Mouse (Mus musculus) intestine, postnatal 0 days (tissue): ENCODE data around the gene Dlk1. TPM values are rescaled to one million over a fixed set of nuclear protein-coding genes. Genes with fewer than 3 reads are reported as not detected.

Experiments
- ATAC-seq: fragments of 200-750 bp; cut with Nextera tagmentation; 2 replicates; pipeline ENCODE4 v1.8.0; 2017; ENCODE audit warnings: mild to moderate bottlenecking, moderate TSS enrichment, moderate library complexity
- H3K27ac ChIP-seq: fragments of 300-500 bp; sonication (generic); 2 replicates; pipeline ENCODE4 v1.5.1; 2014; ENCODE audit warnings: mild to moderate bottlenecking, low read depth, low read length, moderate library complexity
- H3K27me3 ChIP-seq: fragments of 300-500 bp; sonication (generic); replicated peaks from 2 replicates; pipeline ENCODE4 v1.6.1; 2014; ENCODE audit warnings: low read length, mixed read lengths; ENCODE audit not compliant: control insufficient read depth, insufficient read depth
- H3K36me3 ChIP-seq: fragments of 300-500 bp; sonication (generic); 2 replicates; pipeline ENCODE4 v1.6.1; 2014; ENCODE audit warnings: mild to moderate bottlenecking, moderate library complexity; ENCODE audit not compliant: control insufficient read depth, insufficient read depth
- H3K4me1 ChIP-seq: fragments of 300-500 bp; sonication (generic); replicated peaks from 2 replicates; pipeline ENCODE4 v1.6.1; 2014; ENCODE audit warnings: antibody characterized with exemption, low read length, mixed read lengths; ENCODE audit not compliant: control insufficient read depth, insufficient read depth
- H3K4me2 ChIP-seq: fragments of 300-500 bp; sonication (generic); replicated peaks from 2 replicates; pipeline ENCODE4 v1.6.1; 2014; ENCODE audit warnings: low read depth, mild to moderate bottlenecking, moderate library complexity
- H3K4me3 ChIP-seq: fragments of 300-500 bp; sonication (generic); 2 replicates; pipeline ENCODE4 v1.5.1; 2014; ENCODE audit warnings: low read depth, low read length
- H3K9ac ChIP-seq: fragments of 300-500 bp; sonication (generic); 2 replicates; pipeline ENCODE4 v1.6.1; 2014; ENCODE audit warnings: mild to moderate bottlenecking, low read depth, low read length
- H3K9me3 ChIP-seq: fragments of 300-500 bp; sonication (generic); 2 replicates; pipeline ENCODE4 v1.6.1; 2016; ENCODE audit warnings: mixed run types; ENCODE audit not compliant: control insufficient read depth
- CTCF ChIP-seq: sonication (generic); IDR thresholded peaks from 2 replicates; pipeline ENCODE4 v1.5.1; 2016; ENCODE audit warnings: low read depth, mild to moderate bottlenecking, control low read depth, antibody characterized with exemption, moderate library complexity
- WGBS: fragments of 180-500 bp; shearing (Covaris S2); extraction: QIAGEN DNeasy Blood & Tissue Kit; methylation state at CpG from one replicate; pipeline ENCODE4 v1.1.7; 2014; 5-methylcytosine and 5-hydroxymethylcytosine counted together
- polyA plus RNA-seq: library from polyadenylated mRNA; unstranded; fragments of >200 nt; fragmentation: Nextera tagmentation; extraction: Ambion mirVana; gene quantifications from 2 replicates; pipeline ENCODE4 v1.2.1, GENCODE M21; 2015

The Dlk1 gene
- polyA plus RNA-seq, 1 experiment from 2014 or later, result 73.6 TPM

GRCm38 (mm10) chr12:109443276-109443675, 9.3 kb upstream of the Dlk1 start:
- Histone ChIP-seq H3K9ac (no peak overlapping the region), H3K4me1 (peaks cover 5% of the 10 kb centered on the region; the same call in 1 of the 2 replicates), H3K27ac (no peak overlapping the region), H3K9me3 (no peaks in the 10 kb centered on the region), H3K4me2 (no peak overlapping the region), H3K4me3 (no peak overlapping the region), H3K27me3 (no peaks in the 10 kb centered on the region), H3K36me3 (no peaks in the 10 kb centered on the region)
- 72% methylated on average over 3 of the region's 3 CpGs for WGBS
- TF ChIP-seq CTCF, result no peak
- no peak for ATAC-seq

GRCm38 (mm10) chr12:109444999-109445398, 7.6 kb upstream of the Dlk1 start:
- no peaks in the 10 kb centered on the region for H3K27me3 ChIP-seq
- WGBS, result 76% methylated on average over 5 of the region's 5 CpGs
- H3K4me3 ChIP-seq, result no peak overlapping the region
- no peaks in the 10 kb centered on the region for H3K9me3 ChIP-seq
- no peak for TF ChIP-seq CTCF
- H3K4me2 ChIP-seq, result no peak overlapping the region
- no peak overlapping the region for H3K27ac ChIP-seq
- no peak overlapping the region for H3K9ac ChIP-seq
- no peak for ATAC-seq
- no peaks in the 10 kb centered on the region for H3K36me3 ChIP-seq
- H3K4me1 ChIP-seq, result peaks cover 2% of the 10 kb centered on the region; the same call in 1 of the 2 replicates

DNA sequence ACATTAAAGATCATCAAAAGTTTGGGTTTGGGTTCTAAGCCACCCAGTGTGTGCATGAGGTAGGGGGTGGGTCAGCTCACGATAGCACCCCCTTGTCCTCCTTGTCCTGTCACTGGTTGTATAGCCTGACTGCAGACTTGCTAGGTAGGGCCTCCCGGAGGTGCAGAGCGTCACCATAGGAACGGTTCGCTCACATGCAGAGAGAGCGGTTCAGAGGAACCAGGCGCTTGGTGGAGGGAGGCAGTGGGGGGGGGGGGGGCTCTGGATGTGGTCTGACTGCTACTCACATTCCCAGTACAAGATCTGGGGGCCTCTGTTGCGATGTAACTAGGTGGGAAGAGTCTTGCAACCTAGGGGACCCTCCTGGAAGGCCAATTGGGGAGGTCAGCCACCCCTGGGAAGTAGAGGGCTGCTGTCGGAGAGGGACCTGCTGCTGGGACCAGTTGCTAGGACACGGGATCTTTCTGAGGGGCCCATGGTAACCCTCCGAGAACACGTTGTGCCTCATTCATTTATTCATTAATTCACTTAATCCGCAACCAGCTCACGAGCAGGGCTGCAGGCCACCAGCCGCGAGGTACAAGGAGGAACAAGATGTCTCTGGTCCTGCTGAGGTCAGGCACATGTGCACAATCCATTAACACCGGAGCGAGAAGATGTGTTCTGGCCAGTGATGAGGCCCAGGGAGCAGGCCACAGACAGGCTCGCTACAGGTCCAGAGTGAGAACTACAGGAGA, 7.0 kb upstream of the Dlk1 start:
- 33% methylated on average over 19 of the region's 19 CpGs for WGBS

GRCm38 (mm10) chr12:109446236-109446941, 6.2 kb upstream of the Dlk1 start:
- Histone ChIP-seq H3K27ac (no peak overlapping the region), H3K36me3 (no peaks in the 10 kb centered on the region), H3K4me2 (peak overlapping the region; percentile 44), H3K4me3 (no peak overlapping the region), H3K9ac (no peak overlapping the region), H3K9me3 (no peaks in the 10 kb centered on the region), H3K4me1 (peaks cover 7% of the 10 kb centered on the region), H3K27me3 (peaks cover 7% of the 10 kb centered on the region; the same call in 1 of the 2 replicates)
- ATAC-seq, result no peak
- 19% methylated on average over 18 of the region's 18 CpGs for WGBS
- peak; percentile 63 for TF ChIP-seq CTCF

More for the DNA sequence above, 7.0 kb upstream of the Dlk1 start:
- ATAC-seq, result peak; percentile 50; the same call in 1 of the 2 replicates
- Histone ChIP-seq H3K36me3 (no peaks in the 10 kb centered on the region), H3K9me3 (no peaks in the 10 kb centered on the region), H3K27me3 (peaks cover 5% of the 10 kb centered on the region; the same call in 1 of the 2 replicates), H3K4me2 (peak overlapping the region; percentile 44), H3K27ac (no peak overlapping the region), H3K4me1 (peaks cover 6% of the 10 kb centered on the region), H3K4me3 (no peak overlapping the region), H3K9ac (no peak overlapping the region)
- no peak for TF ChIP-seq CTCF

DNA sequence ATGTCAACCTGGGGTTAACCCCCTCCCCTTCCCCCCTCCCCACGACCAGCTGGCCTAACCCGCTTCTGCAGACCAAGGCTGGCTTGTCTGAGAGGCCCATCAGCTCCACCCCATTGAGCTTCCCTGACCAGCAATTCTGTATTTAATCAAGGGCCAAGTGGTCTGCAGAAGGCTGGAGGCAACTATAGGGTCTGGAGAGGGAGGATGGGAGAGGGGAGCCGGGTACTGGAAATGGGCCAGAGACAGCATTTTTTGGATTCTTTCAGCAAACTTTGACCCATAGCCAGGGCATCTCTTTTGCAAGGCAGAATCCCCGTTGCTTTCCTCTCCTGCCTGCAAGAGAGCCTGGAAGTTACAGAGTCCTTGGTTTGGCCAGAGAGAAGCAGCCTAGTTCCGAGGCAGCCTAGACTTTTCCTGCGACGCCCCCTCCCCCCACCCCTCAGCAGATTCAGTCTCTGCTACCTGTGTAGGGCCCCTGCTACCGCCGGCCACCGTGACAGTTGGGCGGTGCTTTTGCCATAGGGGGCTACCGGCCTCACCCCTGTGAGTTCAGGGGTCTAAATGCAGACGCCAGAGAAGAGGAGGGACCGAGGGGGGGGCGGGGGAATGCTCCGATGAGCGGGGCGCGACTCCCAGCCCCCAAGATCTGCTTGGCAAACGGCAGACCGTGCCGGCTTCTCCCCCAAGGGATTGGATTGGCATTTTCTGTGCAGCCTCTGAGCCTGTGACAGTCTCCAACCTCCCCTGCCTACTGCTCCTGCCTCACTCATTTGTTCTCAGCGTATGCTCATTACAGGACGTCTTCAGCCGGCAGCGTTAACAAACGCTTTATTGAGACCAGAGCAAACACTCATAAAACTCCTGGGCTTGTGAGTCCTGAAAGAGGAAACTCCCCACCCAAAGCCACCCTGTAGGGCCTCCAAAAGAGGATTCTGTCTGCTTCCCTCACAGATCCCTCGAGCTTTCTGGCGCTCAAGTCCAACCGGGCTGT, 2.9 kb upstream of the Dlk1 start:
- ATAC-seq, result no peak
- H3K36me3 ChIP-seq, result no peaks in the 10 kb centered on the region
- no peak overlapping the region; the same call in 1 of the 2 replicates for H3K27ac ChIP-seq
- peak overlapping the region; percentile 63 for H3K4me2 ChIP-seq
- H3K27me3 ChIP-seq, result peaks cover 35% of the 10 kb centered on the region
- 2% methylated on average over 28 of the region's 30 CpGs for WGBS
- H3K9me3 ChIP-seq, result no peaks in the 10 kb centered on the region
- H3K9ac ChIP-seq, result no peak overlapping the region
- no peak for TF ChIP-seq CTCF
- H3K4me1 ChIP-seq, result peaks cover 7% of the 10 kb centered on the region
- peak overlapping the region; percentile 11; the same call in 1 of the 2 replicates for H3K4me3 ChIP-seq
